Mouse (Mus musculus) MEL (cell line): ENCODE results near the gene Zfp109. TPM values are rescaled to one million over a fixed set of nuclear protein-coding genes. Genes with fewer than 3 reads are reported as not detected.

Experiments used
- DNase-seq: peaks from one replicate; pipeline ENCODE4 v3.0.0; 2011; ENCODE audit warnings: low read depth, low spot score
- H3K27ac ChIP-seq: 2 replicates; pipeline ENCODE4 v1.5.1; 2012; ENCODE audit warnings: low read depth, mild to moderate bottlenecking, control low read depth, low read length, moderate library complexity; ENCODE audit not compliant: control insufficient read depth
- H3K27me3 ChIP-seq, 2 experiments: fragments of 150-350 bp in 1 of 2; sonication (generic) in 1 of 2; 2 replicates each; pipeline ENCODE4 v1.6.1; 2012; ENCODE audit warnings: low read length in 2 of 2, mild to moderate bottlenecking in 2 of 2, improper control_type of control experiment in 1 of 2, moderate library complexity in 1 of 2; ENCODE audit not compliant: insufficient read depth in 2 of 2, control insufficient read depth in 1 of 2
- H3K36me3 ChIP-seq, 2 experiments: 2 replicates each; pipeline ENCODE4 v1.6.1; 2012 to 2014; ENCODE audit warnings: low read length in 2 of 2, improper control_type of control experiment in 1 of 2, inconsistent platforms in 1 of 2, mild to moderate bottlenecking in 1 of 2; ENCODE audit not compliant: insufficient read depth in 2 of 2, control insufficient read depth in 1 of 2
- H3K4me1 ChIP-seq, 2 experiments: fragments of 150-350 bp in 1 of 2; sonication (generic) in 1 of 2; 2 replicates each; pipeline ENCODE4 v1.6.1; 2012; ENCODE audit warnings: low read length in 2 of 2, improper control_type of control experiment in 1 of 2, mild to moderate bottlenecking in 1 of 2; ENCODE audit not compliant: insufficient read depth in 2 of 2, control insufficient read depth in 1 of 2
- H3K4me3 ChIP-seq, 2 experiments: fragments of 150-350 bp in 1 of 2; sonication (generic) in 1 of 2; 2 replicates each; pipeline ENCODE4 v1.5.1; 2012; ENCODE audit warnings: low read depth in 2 of 2, low read length in 2 of 2, mild to moderate bottlenecking in 2 of 2, moderate library complexity in 2 of 2, control low read depth in 1 of 2, improper control_type of control experiment in 1 of 2; ENCODE audit not compliant: control insufficient read depth in 1 of 2, insufficient read depth in 1 of 2
- H3K79me2 ChIP-seq: 2 replicates; pipeline ENCODE4 v1.6.1; 2012; ENCODE audit warnings: mild to moderate bottlenecking, low read length, moderate library complexity; ENCODE audit not compliant: control insufficient read depth, poor library complexity, insufficient read depth
- H3K9ac ChIP-seq: 2 replicates; pipeline ENCODE4 v1.6.1; 2012; ENCODE audit warnings: low read depth, mild to moderate bottlenecking, control low read depth, low read length, moderate library complexity; ENCODE audit not compliant: control insufficient read depth, poor library complexity, severe bottlenecking
- H3K9me3 ChIP-seq: fragments of 150-350 bp; sonication (generic); replicated peaks from 2 replicates; pipeline ENCODE4 v1.6.1; 2012; ENCODE audit warnings: mild to moderate bottlenecking, low read length, improper control_type of control experiment, moderate library complexity; ENCODE audit not compliant: insufficient read depth
- CHD1 ChIP-seq: IDR thresholded peaks from 2 replicates; pipeline ENCODE4 v1.6.1; 2012; ENCODE audit warnings: low read depth, mild to moderate bottlenecking, inconsistent platforms, low read length, improper control_type of control experiment
- CHD2 ChIP-seq: IDR thresholded peaks from 2 replicates; pipeline ENCODE4 v1.6.1; 2011; ENCODE audit warnings: low read length, improper control_type of control experiment
- CTCF ChIP-seq, 3 experiments: IDR thresholded peaks in 2 of 3; conservative IDR thresholded peaks in 1 of 3; 2 replicates each; pipeline ENCODE4 v1.5.1; 2011 to 2012; ENCODE audit warnings: low read length in 3 of 3, low read depth in 2 of 3, mild to moderate bottlenecking in 2 of 3, improper control_type of control experiment in 1 of 3, inconsistent platforms in 1 of 3, mixed read lengths in 1 of 3, moderate library complexity in 1 of 3; ENCODE audit not compliant: control insufficient read depth in 1 of 3, insufficient read depth in 1 of 3, poor library complexity in 1 of 3, severe bottlenecking in 1 of 3
- E2F4 ChIP-seq: IDR thresholded peaks from 2 replicates; pipeline ENCODE4 v1.6.1; 2011; ENCODE audit warnings: low read depth, low read length, improper control_type of control experiment, borderline replicate concordance
- EP300 ChIP-seq, 2 experiments: IDR thresholded peaks; 2 replicates each; pipeline ENCODE4 v1.6.1; 2011; ENCODE audit warnings: improper control_type of control experiment in 2 of 2, low read length in 2 of 2, low read depth in 1 of 2, mild to moderate bottlenecking in 1 of 2
- ETS1 ChIP-seq: IDR thresholded peaks from 2 replicates; pipeline ENCODE4 v1.6.1; 2012; ENCODE audit warnings: low read depth, mild to moderate bottlenecking, inconsistent platforms, low read length, improper control_type of control experiment, moderate library complexity
- MAFK ChIP-seq: IDR thresholded peaks from 2 replicates; pipeline ENCODE4 v1.6.1; 2011; ENCODE audit warnings: low read depth, mild to moderate bottlenecking, low read length, improper control_type of control experiment, borderline replicate concordance
- MAX ChIP-seq: IDR thresholded peaks from 2 replicates; pipeline ENCODE4 v1.6.1; 2011; ENCODE audit warnings: low read length, improper control_type of control experiment
- MAZ ChIP-seq: IDR thresholded peaks from 2 replicates; pipeline ENCODE4 v1.6.1; 2012; ENCODE audit warnings: low read depth, mild to moderate bottlenecking, inconsistent platforms, low read length, improper control_type of control experiment
- MXI1 ChIP-seq: IDR thresholded peaks from 2 replicates; pipeline ENCODE4 v1.6.1; 2011; ENCODE audit warnings: mild to moderate bottlenecking, low read depth, low read length, improper control_type of control experiment
- MYC ChIP-seq: IDR thresholded peaks from 2 replicates; pipeline ENCODE4 v1.6.1; 2011; ENCODE audit warnings: low read depth, mild to moderate bottlenecking, low read length, improper control_type of control experiment, moderate library complexity
- NELFE ChIP-seq: IDR thresholded peaks from 2 replicates; pipeline ENCODE4 v1.6.1; 2011; ENCODE audit warnings: low read depth, low read length, improper control_type of control experiment
- NRF1 ChIP-seq: IDR thresholded peaks from 2 replicates; pipeline ENCODE4 v1.6.1; 2014; ENCODE audit warnings: low read depth, mild to moderate bottlenecking, inconsistent platforms, low read length, improper control_type of control experiment, moderate library complexity; ENCODE audit not compliant: poor library complexity, insufficient read depth, severe bottlenecking
- POLR2AphosphoS5 ChIP-seq: IDR thresholded peaks from 2 replicates; pipeline ENCODE4 v1.6.1; 2012; ENCODE audit warnings: low read depth, borderline replicate concordance, mild to moderate bottlenecking, inconsistent platforms, low read length, moderate library complexity, mixed read lengths
- RCOR1 ChIP-seq: IDR thresholded peaks from 2 replicates; pipeline ENCODE4 v1.6.1; 2012; ENCODE audit warnings: low read depth, mild to moderate bottlenecking, inconsistent platforms, low read length, improper control_type of control experiment
- SMC3 ChIP-seq: IDR thresholded peaks from 2 replicates; pipeline ENCODE4 v1.6.1; 2011; ENCODE audit warnings: low read depth, low read length, improper control_type of control experiment
- TBP ChIP-seq: IDR thresholded peaks from 2 replicates; pipeline ENCODE4 v1.8.0; 2011; ENCODE audit warnings: low read depth, low read length, improper control_type of control experiment
- TCF12 ChIP-seq: IDR thresholded peaks from 2 replicates; pipeline ENCODE4 v1.6.1; 2014; ENCODE audit warnings: low read depth, mild to moderate bottlenecking, inconsistent platforms, low read length, improper control_type of control experiment, moderate library complexity
- ZC3H11A ChIP-seq: IDR thresholded peaks from 2 replicates; pipeline ENCODE4 v1.6.1; 2012; ENCODE audit warnings: low read depth, mild to moderate bottlenecking, inconsistent platforms, low read length, improper control_type of control experiment
- ZKSCAN1 ChIP-seq: IDR thresholded peaks from 2 replicates; pipeline ENCODE4 v1.6.1; 2012; ENCODE audit warnings: low read depth, mild to moderate bottlenecking, inconsistent platforms, low read length, improper control_type of control experiment, moderate library complexity
- ZMIZ1 ChIP-seq: IDR thresholded peaks from 2 replicates; pipeline ENCODE4 v1.6.1; 2012; ENCODE audit warnings: low read depth, mild to moderate bottlenecking, inconsistent platforms, low read length, improper control_type of control experiment, moderate library complexity
- polyA plus RNA-seq, 2 experiments: library from polyadenylated mRNA; stranded (reverse) in 1 of 2; unstranded in 1 of 2; fragments of >175 nt in 1 of 2; fragments of >200 nt in 1 of 2; gene quantifications; 2 replicates each; pipeline versions ENCODE4 v1.2.1 to v1.2.4; 2012; ENCODE audit warnings: low replicate concordance in 2 of 2, low read depth in 1 of 2; ENCODE audit not compliant: insufficient read length in 2 of 2, insufficient read depth in 1 of 2, missing spikeins in 1 of 2
- total RNA-seq: library from RNA; depleted of rRNA; stranded (reverse); fragments of 300-350 nt; gene quantifications from 2 replicates; pipeline ENCODE4 v1.2.3, GENCODE M21; 2012

Zfp109 gene
- total and polyA plus RNA-seq, 3 experiments, result not detected

DNA sequence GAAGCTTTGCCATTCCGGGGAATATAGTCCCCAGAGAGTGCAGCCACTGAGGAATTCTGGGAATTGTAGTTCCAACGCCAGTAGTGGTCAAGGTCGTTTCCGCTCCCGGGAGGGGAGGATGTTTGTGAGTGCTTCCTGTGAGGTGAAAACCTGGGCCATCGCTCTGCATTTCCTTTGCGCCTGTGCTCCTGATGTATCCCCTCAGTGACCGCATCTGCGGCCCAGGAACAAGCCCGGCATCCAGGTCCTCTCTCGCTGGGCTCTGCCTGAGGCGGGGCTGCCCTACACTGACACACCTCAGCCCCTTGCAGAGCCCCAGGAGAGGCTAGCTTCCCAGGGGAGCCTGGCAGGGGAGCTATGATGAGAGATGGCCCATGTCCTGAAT is 32.9 kb upstream of the Zfp109 start, which contains the start of gene Zfp93:
Zfp93 (plus strand) TSS at position 133 of the 385 bp plus-strand sequence.
- TF ChIP-seq ZC3H11A (no peak), MAX (no peak), SMC3 (no peak), NELFE (no peak), CTCF (IDR thresholded peaks at IDR 0.05 in 2 of 3, conservative IDR thresholded peaks at IDR 0.05 in 1 of 3; ENCODE audit: control insufficient read depth in 1 of 3, insufficient read depth in 1 of 3, low read depth in 2 of 3, low read length in 3 of 3, poor library complexity in 1 of 3, severe bottlenecking in 1 of 3) (no peak), ZKSCAN1 (no peak), CHD2 (no peak), EP300 (IDR thresholded peaks at IDR 0.05; ENCODE audit: low read depth in 1 of 2, low read length in 2 of 2) (no peak), POLR2AphosphoS5 (no peak), MYC (no peak), ZMIZ1 (no peak), RCOR1 (no peak), MXI1 (no peak), CHD1 (no peak), MAFK (no peak)
- Histone ChIP-seq H3K27me3 (no peaks in the 10 kb centered on the region; a peak in 1 of 4 replicates), H3K27ac (no peak within 1 kb of the TSS), H3K9ac (no peak within 1 kb of the TSS), H3K9me3 (no peaks in the 10 kb centered on the region), H3K4me3 (no peak within 1 kb of the TSS), H3K79me2 (no peaks in the 10 kb centered on the region), H3K4me1 (no peaks in the 10 kb centered on the region), H3K36me3 (no peaks in the 10 kb centered on the region)
- no peak for DNase-seq

DNA sequence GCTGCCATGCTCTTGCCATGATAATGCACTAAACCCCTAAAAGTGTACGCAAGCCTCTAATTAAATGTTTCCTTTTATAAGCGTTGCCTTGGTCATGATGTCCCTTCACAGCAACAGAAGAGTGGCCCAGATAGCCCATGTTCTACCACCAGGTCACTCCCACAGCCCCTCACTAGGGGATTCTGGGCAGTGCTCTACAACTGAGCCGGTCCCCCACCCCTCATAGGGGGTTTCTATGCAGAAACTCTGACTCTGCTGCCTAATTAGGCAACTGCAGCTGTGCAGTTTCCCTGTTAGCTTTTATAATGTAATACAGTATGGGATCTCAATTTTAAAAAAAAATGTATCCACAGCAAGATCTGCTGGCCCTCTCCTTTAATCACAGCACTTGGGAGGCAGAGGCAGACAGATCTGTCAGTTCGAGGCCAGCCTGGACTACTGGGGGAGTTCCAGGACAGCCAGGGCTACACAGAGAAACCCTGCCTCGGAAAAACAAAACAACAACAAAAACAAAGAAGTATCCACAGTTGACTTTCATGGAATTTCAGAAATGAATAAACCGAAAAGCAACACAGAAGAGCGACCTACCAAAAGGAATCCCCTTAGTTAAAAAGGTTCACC is 32.4 kb upstream of the Zfp109 start:
- no peak overlapping the region for H3K9ac ChIP-seq
- no peak for DNase-seq
- H3K27ac ChIP-seq, result no peak overlapping the region
- H3K9me3 ChIP-seq, result no peaks in the 10 kb centered on the region
- H3K4me3 ChIP-seq, result no peak overlapping the region
- no peaks in the 10 kb centered on the region for H3K36me3 ChIP-seq
- TF ChIP-seq ZMIZ1, result no peak
- TF ChIP-seq MAZ, result no peak
- TF ChIP-seq NELFE, result no peak
- no peak for TF ChIP-seq ZKSCAN1
- no peak for TF ChIP-seq CHD1
- TF ChIP-seq NRF1, result no peak
- no peak for TF ChIP-seq ETS1
- TF ChIP-seq MAFK, result no peak
- no peak for TF ChIP-seq TBP
- no peak for TF ChIP-seq MXI1
- no peak for TF ChIP-seq TCF12
- TF ChIP-seq EP300 (IDR thresholded peaks at IDR 0.05; ENCODE audit: low read depth in 1 of 2, low read length in 2 of 2), result no peak
- no peak for TF ChIP-seq E2F4
- H3K79me2 ChIP-seq, result no peaks in the 10 kb centered on the region
- no peaks in the 10 kb centered on the region for H3K4me1 ChIP-seq
- H3K27me3 ChIP-seq, result no peaks in the 10 kb centered on the region; a peak in 1 of 4 replicates
